Mouse (Mus musculus): Measurements from ENCODE around the gene Hspa4. TPM values are rescaled to one million over a fixed set of nuclear protein-coding genes. Genes with fewer than 3 reads are reported as not detected.
"Not testable (repeated sequence)": the region's sequence is repeated elsewhere in the genome, so short reads cannot be mapped to it uniquely, and the experiment has no call there.

Hspa4 gene
- polyA plus RNA-seq, 1 experiment from 2014 or later, result 51.7 TPM

DNA sequence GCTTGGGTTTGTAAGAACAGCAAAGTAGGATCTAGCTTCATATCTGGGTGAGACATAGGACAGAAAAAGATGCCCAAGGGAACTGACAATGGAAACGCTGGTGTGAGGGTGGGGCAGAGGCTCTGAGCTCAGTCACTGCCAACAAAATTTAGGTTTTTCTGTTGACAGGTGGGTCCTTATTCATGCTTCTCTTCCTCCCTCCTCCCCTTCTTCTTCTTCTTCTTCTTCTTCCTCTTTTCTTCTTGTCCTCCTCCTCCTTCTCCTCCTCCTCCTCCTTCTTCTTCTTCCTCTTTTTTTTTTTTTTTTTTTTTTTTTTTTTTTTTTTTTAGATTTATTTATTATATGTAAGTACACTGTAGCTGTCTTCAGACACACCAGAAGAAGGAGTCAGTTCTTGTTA lies 12.6 kb upstream of the Hspa4 start:
- not testable (repeated sequence) for H3K4me1 ChIP-seq (ENCODE audit: control insufficient read depth, insufficient read depth, low read length); H3K4me3 ChIP-seq (ENCODE audit: low read depth, low read length); H3K9me3 ChIP-seq (ENCODE audit: control insufficient read depth, low read length); H3K27me3 ChIP-seq (ENCODE audit: control insufficient read depth, insufficient read depth, low read length); H3K27ac ChIP-seq (ENCODE audit: low read depth, low read length); ATAC-seq (ENCODE audit: low read depth); H3K4me2 ChIP-seq (ENCODE audit: low read depth, low read length); H3K9ac ChIP-seq (replicated peaks; ENCODE audit: low read depth, low read length); H3K36me3 ChIP-seq (ENCODE audit: control insufficient read depth, insufficient read depth, low read length)
- WGBS, result 78% methylated on average over 1 of the region's 1 CpGs

DNA sequence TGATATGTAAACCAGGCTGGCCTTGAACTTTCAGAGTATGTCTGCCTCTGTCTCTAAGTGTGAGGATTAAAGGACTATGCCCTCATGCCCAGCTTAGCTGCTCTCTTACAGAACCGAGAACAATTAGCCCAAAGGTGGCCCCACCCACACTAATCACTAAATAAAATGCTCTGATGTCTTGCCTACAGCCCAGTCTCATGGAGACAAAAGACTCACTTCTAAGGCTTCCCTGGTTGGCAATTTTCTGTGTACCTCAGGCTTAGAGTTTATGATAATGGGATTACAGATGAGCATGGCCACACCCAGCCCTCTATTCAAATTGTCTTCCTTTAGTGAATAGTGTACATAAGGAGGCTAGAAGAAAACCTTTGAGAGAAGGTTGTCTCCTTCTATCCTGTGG lies 11.1 kb upstream of the Hspa4 start:
- WGBS, result 48% methylated on average over 1 of the region's 1 CpGs
- Histone ChIP-seq H3K36me3 (ENCODE audit: control insufficient read depth, insufficient read depth, low read length) (no peaks in the 10 kb centered on the region), H3K9me3 (ENCODE audit: control insufficient read depth, low read length) (no peaks in the 10 kb centered on the region), H3K27ac (ENCODE audit: low read depth, low read length) (no peak overlapping the region), H3K9ac (replicated peaks; ENCODE audit: low read depth, low read length) (no peak overlapping the region), H3K4me1 (ENCODE audit: control insufficient read depth, insufficient read depth, low read length) (no peaks in the 10 kb centered on the region), H3K4me3 (ENCODE audit: low read depth, low read length) (no peak overlapping the region), H3K27me3 (ENCODE audit: control insufficient read depth, insufficient read depth, low read length) (no peaks in the 10 kb centered on the region), H3K4me2 (ENCODE audit: low read depth, low read length) (no peak overlapping the region)
- ATAC-seq (ENCODE audit: low read depth), result no peak

GRCm38 (mm10) chr11:53308884-53309310 lies 8.6 kb upstream of the Hspa4 start:
- Histone ChIP-seq H3K4me1 (ENCODE audit: control insufficient read depth, insufficient read depth, low read length) (no peaks in the 10 kb centered on the region), H3K9me3 (ENCODE audit: control insufficient read depth, low read length) (no peaks in the 10 kb centered on the region), H3K27ac (ENCODE audit: low read depth, low read length) (no peak overlapping the region), H3K4me3 (ENCODE audit: low read depth, low read length) (no peak overlapping the region), H3K9ac (replicated peaks; ENCODE audit: low read depth, low read length) (no peak overlapping the region), H3K27me3 (ENCODE audit: control insufficient read depth, insufficient read depth, low read length) (no peaks in the 10 kb centered on the region), H3K36me3 (ENCODE audit: control insufficient read depth, insufficient read depth, low read length) (no peaks in the 10 kb centered on the region), H3K4me2 (ENCODE audit: low read depth, low read length) (no peak overlapping the region)
- ATAC-seq (ENCODE audit: low read depth), result no peak
- WGBS, result 70% methylated on average over 2 of the region's 2 CpGs

DNA sequence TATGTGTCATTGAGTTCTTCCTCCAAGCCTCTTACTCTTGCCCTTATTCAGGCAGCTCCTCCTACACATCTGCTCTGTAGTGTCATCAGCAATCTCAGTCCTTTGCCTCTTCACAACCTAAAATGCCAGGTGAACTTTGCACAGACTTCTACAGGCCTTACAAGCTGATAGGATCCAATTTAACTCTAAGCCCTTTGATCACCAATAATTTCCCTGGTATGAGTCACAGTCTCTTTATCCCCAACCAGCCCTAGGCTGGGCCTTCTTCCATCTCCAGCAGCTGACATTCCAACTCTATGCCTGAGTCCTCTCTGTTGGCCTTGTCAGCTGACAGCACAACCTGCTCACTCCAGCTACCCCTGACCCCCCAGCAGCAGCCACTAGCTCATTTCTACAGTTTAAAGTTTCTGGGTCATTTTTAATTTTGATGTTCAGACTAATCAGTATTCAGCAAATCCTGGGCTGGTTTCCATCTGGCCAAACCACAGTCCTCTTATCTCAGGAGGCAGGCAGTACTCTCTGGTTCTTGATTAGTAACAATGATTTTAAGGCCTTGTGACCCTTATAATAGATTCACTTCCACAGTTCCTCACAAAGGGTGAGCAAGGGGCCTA lies 8.1 kb upstream of the Hspa4 start:
- no peaks in the 10 kb centered on the region for H3K9me3 ChIP-seq (ENCODE audit: control insufficient read depth, low read length)
- H3K4me2 ChIP-seq (ENCODE audit: low read depth, low read length), result no peak overlapping the region
- no peak for ATAC-seq (ENCODE audit: low read depth)
- H3K9ac ChIP-seq (replicated peaks; ENCODE audit: low read depth, low read length), result no peak overlapping the region
- H3K4me3 ChIP-seq (ENCODE audit: low read depth, low read length), result no peak overlapping the region
- no peaks in the 10 kb centered on the region for H3K36me3 ChIP-seq (ENCODE audit: control insufficient read depth, insufficient read depth, low read length)
- H3K4me1 ChIP-seq (ENCODE audit: control insufficient read depth, insufficient read depth, low read length), result no peaks in the 10 kb centered on the region
- H3K27ac ChIP-seq (ENCODE audit: low read depth, low read length), result no peak overlapping the region
- no peaks in the 10 kb centered on the region for H3K27me3 ChIP-seq (ENCODE audit: control insufficient read depth, insufficient read depth, low read length)

DNA sequence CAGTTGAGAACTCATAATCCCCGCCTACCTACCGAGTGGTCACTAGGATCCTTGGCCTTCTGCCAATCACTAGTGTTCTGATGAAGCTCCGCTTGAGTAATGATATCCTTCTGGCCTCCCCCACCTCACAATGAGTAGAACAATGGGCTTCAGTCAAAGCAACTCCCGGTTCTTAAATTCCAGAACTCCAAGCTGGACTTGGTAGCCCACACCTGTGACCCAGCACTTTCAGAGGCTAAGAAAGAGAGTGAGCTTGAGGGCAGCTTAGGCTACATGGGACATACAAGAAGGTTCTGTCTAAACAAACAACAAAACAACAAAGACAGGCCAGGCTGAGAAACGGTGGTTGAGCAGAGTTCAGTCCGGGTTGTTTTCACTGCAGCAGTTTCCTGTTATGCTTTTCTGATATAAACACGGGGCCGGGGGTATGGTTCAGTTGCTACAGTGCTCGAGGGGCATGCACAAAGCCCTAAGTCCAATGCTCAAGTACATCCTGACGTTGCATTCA lies 7.4 kb upstream of the Hspa4 start:
- WGBS, result 75% methylated on average over 10 of the region's 10 CpGs
- no peak overlapping the region for H3K9ac ChIP-seq (replicated peaks; ENCODE audit: low read depth, low read length)
- no peak for ATAC-seq (ENCODE audit: low read depth)
- no peaks in the 10 kb centered on the region for H3K27me3 ChIP-seq (ENCODE audit: control insufficient read depth, insufficient read depth, low read length)
- H3K4me1 ChIP-seq (ENCODE audit: control insufficient read depth, insufficient read depth, low read length), result no peaks in the 10 kb centered on the region
- H3K36me3 ChIP-seq (ENCODE audit: control insufficient read depth, insufficient read depth, low read length), result no peaks in the 10 kb centered on the region
- H3K27ac ChIP-seq (ENCODE audit: low read depth, low read length), result no peak overlapping the region
- H3K4me2 ChIP-seq (ENCODE audit: low read depth, low read length), result no peak overlapping the region
- no peaks in the 10 kb centered on the region for H3K9me3 ChIP-seq (ENCODE audit: control insufficient read depth, low read length)
- H3K4me3 ChIP-seq (ENCODE audit: low read depth, low read length), result no peak overlapping the region

DNA sequence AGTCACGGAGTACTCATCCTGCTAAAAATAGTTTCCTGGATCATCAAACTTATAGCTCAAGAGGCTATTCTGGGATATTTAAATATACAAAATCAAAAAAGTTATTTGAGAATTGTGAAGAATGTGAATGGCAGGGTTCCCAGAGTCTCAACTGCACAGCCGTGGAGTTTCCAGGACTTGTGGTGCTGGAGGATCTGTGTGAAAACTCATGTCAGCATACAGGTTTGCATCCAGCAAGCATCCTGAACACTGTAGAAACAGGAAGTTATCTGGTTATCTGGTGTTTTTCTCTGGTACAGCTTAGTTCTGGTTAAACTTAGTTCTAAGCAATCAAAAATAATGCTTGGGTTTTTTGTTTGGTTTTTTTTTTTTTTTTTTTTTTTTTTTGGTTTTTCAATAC lies 6.7 kb upstream of the Hspa4 start:
- H3K4me3 ChIP-seq (ENCODE audit: low read depth, low read length), result no peak overlapping the region
- no peaks in the 10 kb centered on the region for H3K27me3 ChIP-seq (ENCODE audit: control insufficient read depth, insufficient read depth, low read length)
- H3K9me3 ChIP-seq (ENCODE audit: control insufficient read depth, low read length), result no peaks in the 10 kb centered on the region
- H3K36me3 ChIP-seq (ENCODE audit: control insufficient read depth, insufficient read depth, low read length), result no peaks in the 10 kb centered on the region
- 89% methylated on average over 2 of the region's 2 CpGs for WGBS
- no peak overlapping the region for H3K9ac ChIP-seq (replicated peaks; ENCODE audit: low read depth, low read length)
- ATAC-seq (ENCODE audit: low read depth), result no peak
- no peak overlapping the region for H3K4me2 ChIP-seq (ENCODE audit: low read depth, low read length)
- H3K27ac ChIP-seq (ENCODE audit: low read depth, low read length), result no peak overlapping the region
- H3K4me1 ChIP-seq (ENCODE audit: control insufficient read depth, insufficient read depth, low read length), result no peaks in the 10 kb centered on the region

DNA sequence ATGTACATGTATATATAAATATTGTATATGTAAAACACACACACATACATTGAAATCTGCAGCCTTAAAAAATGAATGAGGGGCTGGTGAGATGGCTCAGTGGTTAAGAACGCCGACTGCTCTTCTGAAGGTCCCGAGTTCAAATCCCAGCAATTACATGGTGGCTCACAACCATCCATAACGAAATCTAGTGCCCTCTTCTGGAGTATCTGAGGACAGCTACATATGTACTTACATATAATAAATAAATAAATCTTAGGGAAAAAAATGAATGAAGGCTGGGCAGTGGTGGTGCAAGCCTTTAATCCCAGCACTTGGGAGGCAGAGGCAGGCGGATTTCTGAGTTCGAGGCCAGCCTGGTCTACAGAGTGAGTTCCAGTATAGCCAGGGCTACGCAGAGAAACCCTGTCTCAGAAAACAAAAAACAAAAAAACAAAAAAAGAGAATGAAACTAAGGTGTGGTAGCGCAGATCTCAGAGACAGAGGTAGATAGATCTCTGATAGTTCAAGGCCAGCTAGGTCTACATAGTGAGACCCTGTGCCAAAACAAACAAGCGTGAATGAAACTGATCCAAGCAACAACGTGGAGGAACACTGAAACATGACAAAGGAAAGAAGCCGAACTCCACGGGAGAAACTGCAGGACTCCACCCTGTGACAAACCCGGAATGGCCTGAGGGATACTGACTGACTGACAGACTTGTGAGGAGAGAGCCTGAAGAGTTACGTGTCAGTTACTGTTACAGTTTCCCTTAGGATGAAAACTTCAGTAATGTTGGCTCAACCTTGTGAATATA lies 4.0 kb upstream of the Hspa4 start:
- no peak overlapping the region for H3K27ac ChIP-seq (ENCODE audit: low read depth, low read length)
- no peak overlapping the region for H3K4me3 ChIP-seq (ENCODE audit: low read depth, low read length)
- 86% methylated on average over 14 of the region's 14 CpGs for WGBS
- no peaks in the 10 kb centered on the region for H3K9me3 ChIP-seq (ENCODE audit: control insufficient read depth, low read length)
- no peaks in the 10 kb centered on the region for H3K27me3 ChIP-seq (ENCODE audit: control insufficient read depth, insufficient read depth, low read length)
- H3K4me2 ChIP-seq (ENCODE audit: low read depth, low read length), result no peak overlapping the region
- no peak for ATAC-seq (ENCODE audit: low read depth)
- H3K4me1 ChIP-seq (ENCODE audit: control insufficient read depth, insufficient read depth, low read length), result no peaks in the 10 kb centered on the region; the same call in 1 of the 2 replicates
- no peaks in the 10 kb centered on the region for H3K36me3 ChIP-seq (ENCODE audit: control insufficient read depth, insufficient read depth, low read length)
- no peak overlapping the region for H3K9ac ChIP-seq (replicated peaks; ENCODE audit: low read depth, low read length)

DNA sequence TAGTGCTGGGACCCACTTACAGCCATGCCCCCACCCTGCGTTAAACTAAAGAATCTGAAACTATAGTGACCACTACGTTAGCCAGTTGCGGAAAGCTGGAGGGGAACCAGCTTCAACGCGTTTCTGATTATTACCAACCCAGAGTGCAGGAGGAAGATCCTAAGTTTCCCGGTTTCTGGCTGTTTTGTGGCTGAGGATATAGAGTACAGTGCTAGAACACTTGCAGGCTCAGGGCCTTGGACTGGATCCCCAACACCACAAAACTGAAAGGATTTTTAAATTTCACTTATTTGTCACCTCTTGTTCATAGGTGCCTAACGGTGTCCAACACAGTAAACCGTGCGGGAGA lies 884 bp upstream of the Hspa4 start:
- no peak for ATAC-seq (ENCODE audit: low read depth)
- Histone ChIP-seq H3K4me1 (ENCODE audit: control insufficient read depth, insufficient read depth, low read length) (peaks cover 19% of the 10 kb centered on the region), H3K4me3 (ENCODE audit: low read depth, low read length) (peak overlapping the region; percentile 97), H3K36me3 (ENCODE audit: control insufficient read depth, insufficient read depth, low read length) (no peaks in the 10 kb centered on the region), H3K9me3 (ENCODE audit: control insufficient read depth, low read length) (no peaks in the 10 kb centered on the region), H3K27me3 (ENCODE audit: control insufficient read depth, insufficient read depth, low read length) (no peaks in the 10 kb centered on the region), H3K9ac (replicated peaks; ENCODE audit: low read depth, low read length) (peak overlapping the region; percentile 96), H3K4me2 (ENCODE audit: low read depth, low read length) (peak overlapping the region; percentile 62), H3K27ac (ENCODE audit: low read depth, low read length) (peak overlapping the region; percentile 96)
- 56% methylated on average over 9 of the region's 9 CpGs for WGBS

GRCm38 (mm10) chr11:53299551-53300329 lies 517 bp downstream of the Hspa4 start:
- under 1% methylated on average over 75 of the region's 80 CpGs for WGBS
- H3K36me3 ChIP-seq (ENCODE audit: control insufficient read depth, insufficient read depth, low read length), result no peaks in the 10 kb centered on the region

More at GRCm38 (mm10) chr11:53299551-53300329, 517 bp downstream of the Hspa4 start:
- peak overlapping the region; percentile 96 for H3K27ac ChIP-seq (ENCODE audit: low read depth, low read length)
- H3K9me3 ChIP-seq (ENCODE audit: control insufficient read depth, low read length), result no peaks in the 10 kb centered on the region
- peak overlapping the region; percentile 96 for H3K9ac ChIP-seq (replicated peaks; ENCODE audit: low read depth, low read length)
- H3K4me1 ChIP-seq (ENCODE audit: control insufficient read depth, insufficient read depth, low read length), result peaks cover 19% of the 10 kb centered on the region
- peak overlapping the region; percentile 83 for H3K4me2 ChIP-seq (ENCODE audit: low read depth, low read length)
- H3K4me3 ChIP-seq (ENCODE audit: low read depth, low read length), result peak overlapping the region; percentile 97
- H3K27me3 ChIP-seq (ENCODE audit: control insufficient read depth, insufficient read depth, low read length), result no peaks in the 10 kb centered on the region
- ATAC-seq (ENCODE audit: low read depth), result peak; percentile 79
